Mouse (Mus musculus) stomach, embryonic 15.5 days (tissue): ENCODE data around the gene Lyg1. TPM values are rescaled to one million over a fixed set of nuclear protein-coding genes. Genes with fewer than 3 reads are reported as not detected.
A peak's percentile ranks its signal among the peaks of the same experiment; 100 is the strongest.

Experiments
- ATAC-seq: fragments of 200-750 bp; cut with Nextera tagmentation; 2 replicates; pipeline ENCODE4 v1.8.0; 2017; ENCODE audit warnings: low read depth, moderate number of reproducible peaks, moderate TSS enrichment; ENCODE audit not compliant: insufficient read depth, low FRiP score
- H3K27ac ChIP-seq: fragments of 300-500 bp; sonication (generic); 2 replicates; pipeline ENCODE4 v1.5.1; 2015; ENCODE audit warnings: mild to moderate bottlenecking, inconsistent platforms
- H3K27me3 ChIP-seq: fragments of 300-500 bp; sonication (generic); replicated peaks from 2 replicates; pipeline ENCODE4 v1.6.1; 2015; ENCODE audit warnings: inconsistent platforms
- H3K36me3 ChIP-seq: fragments of 300-500 bp; sonication (generic); 2 replicates; pipeline ENCODE4 v1.6.1; 2015; ENCODE audit warnings: inconsistent platforms
- H3K4me1 ChIP-seq: fragments of 300-500 bp; sonication (generic); 2 replicates; pipeline ENCODE4 v1.6.1; 2015; ENCODE audit warnings: inconsistent platforms
- H3K4me2 ChIP-seq: fragments of 300-500 bp; sonication (generic); 2 replicates; pipeline ENCODE4 v1.6.1; 2015; ENCODE audit warnings: mild to moderate bottlenecking, inconsistent platforms
- H3K4me3 ChIP-seq: fragments of 300-500 bp; sonication (generic); replicated peaks from 2 replicates; pipeline ENCODE4 v1.5.1; 2015; ENCODE audit warnings: inconsistent platforms
- H3K9ac ChIP-seq: fragments of 300-500 bp; sonication (generic); 2 replicates; pipeline ENCODE4 v1.6.1; 2015; ENCODE audit warnings: inconsistent platforms
- H3K9me3 ChIP-seq: fragments of 300-500 bp; sonication (generic); 2 replicates; pipeline ENCODE4 v1.6.1; 2016; ENCODE audit warnings: inconsistent platforms
- WGBS: fragments of 180-500 bp; shearing (Covaris S2); methylation state at CpG from one replicate; pipeline ENCODE4 v1.1.7; 2015; 5-methylcytosine and 5-hydroxymethylcytosine counted together
- polyA plus RNA-seq: library from polyadenylated mRNA; unstranded; fragments of >200 nt; fragmentation: Nextera tagmentation; extraction: Ambion mirVana; gene quantifications from 2 replicates; pipeline ENCODE4 v1.2.1, GENCODE M21; 2015

Lyg1 gene
- polyA plus RNA-seq, 1 experiment from 2014 or later, result not detected

GRCm38 (mm10) chr1:37931806-37932205, 25.8 kb downstream of the Lyg1 start:
- ATAC-seq, result peak; percentile 78
- Histone ChIP-seq H3K9ac (no peak overlapping the region), H3K4me3 (no peak overlapping the region), H3K27ac (no peak overlapping the region), H3K4me2 (no peak overlapping the region), H3K27me3 (no peaks in the 10 kb centered on the region), H3K36me3 (no peaks in the 10 kb centered on the region), H3K9me3 (no peaks in the 10 kb centered on the region), H3K4me1 (no peaks in the 10 kb centered on the region)
- WGBS, result 11% methylated on average over 3 of the region's 3 CpGs

DNA sequence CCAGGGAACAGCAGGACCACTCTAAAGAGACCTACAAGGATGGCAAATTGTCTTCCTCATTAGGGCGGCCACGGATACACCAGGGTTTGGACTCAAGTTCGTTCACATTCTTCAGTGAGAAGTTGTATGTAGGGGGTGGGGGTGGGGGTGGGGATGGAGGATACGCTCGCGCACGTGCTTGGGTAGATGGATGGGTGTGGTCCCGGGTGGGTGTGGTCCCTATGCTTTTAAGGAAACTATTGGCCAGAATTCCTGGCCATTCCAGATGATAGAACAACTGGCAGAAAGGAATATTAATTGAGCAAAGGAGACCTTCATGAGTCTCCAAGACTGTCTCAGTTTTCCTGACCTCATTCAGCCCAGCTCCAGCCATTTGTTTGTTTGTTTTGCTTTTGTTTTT, 31.6 kb downstream of the Lyg1 start:
- no peaks in the 10 kb centered on the region for H3K27me3 ChIP-seq
- H3K4me3 ChIP-seq, result no peak overlapping the region
- H3K4me1 ChIP-seq, result no peaks in the 10 kb centered on the region
- no peak overlapping the region for H3K4me2 ChIP-seq
- H3K27ac ChIP-seq, result no peak overlapping the region
- H3K9ac ChIP-seq, result no peak overlapping the region
- ATAC-seq, result no peak
- no peaks in the 10 kb centered on the region for H3K9me3 ChIP-seq
- no peaks in the 10 kb centered on the region for H3K36me3 ChIP-seq
- 75% methylated on average over 8 of the region's 8 CpGs for WGBS

- Histone ChIP-seq H3K36me3 (no peaks in the 10 kb centered on the region), H3K4me1 (no peaks in the 10 kb centered on the region), H3K4me3 (no peak overlapping the region), H3K9ac (no peak overlapping the region), H3K27ac (no peak overlapping the region), H3K4me2 (no peak overlapping the region), H3K27me3 (no peaks in the 10 kb centered on the region), H3K9me3 (no peaks in the 10 kb centered on the region)
- no peak for ATAC-seq
- WGBS, result 59% methylated on average over 8 of the region's 8 CpGs
Observed at GRCm38 (mm10) chr1:37922536-37922935, 35.0 kb downstream of the Lyg1 start.

- no peak overlapping the region for H3K9ac ChIP-seq
- 58% methylated on average over 6 of the region's 6 CpGs for WGBS
- no peak overlapping the region for H3K27ac ChIP-seq
- no peaks in the 10 kb centered on the region for H3K36me3 ChIP-seq
- no peaks in the 10 kb centered on the region for H3K4me1 ChIP-seq
- H3K9me3 ChIP-seq, result no peaks in the 10 kb centered on the region
- no peaks in the 10 kb centered on the region for H3K27me3 ChIP-seq
- no peak overlapping the region for H3K4me2 ChIP-seq
- no peak for ATAC-seq
- H3K4me3 ChIP-seq, result no peak overlapping the region
Observed at GRCm38 (mm10) chr1:37918096-37918495, 39.5 kb downstream of the Lyg1 start.

- ATAC-seq, result no peak
- Histone ChIP-seq H3K9me3 (no peaks in the 10 kb centered on the region), H3K9ac (no peak overlapping the region), H3K27me3 (no peaks in the 10 kb centered on the region), H3K27ac (no peak overlapping the region), H3K4me2 (no peak overlapping the region), H3K4me1 (no peaks in the 10 kb centered on the region), H3K4me3 (no peak overlapping the region), H3K36me3 (no peaks in the 10 kb centered on the region)
- WGBS, result 64% methylated on average over 13 of the region's 13 CpGs
Observed at GRCm38 (mm10) chr1:37917666-37918065, 39.9 kb downstream of the Lyg1 start.

DNA sequence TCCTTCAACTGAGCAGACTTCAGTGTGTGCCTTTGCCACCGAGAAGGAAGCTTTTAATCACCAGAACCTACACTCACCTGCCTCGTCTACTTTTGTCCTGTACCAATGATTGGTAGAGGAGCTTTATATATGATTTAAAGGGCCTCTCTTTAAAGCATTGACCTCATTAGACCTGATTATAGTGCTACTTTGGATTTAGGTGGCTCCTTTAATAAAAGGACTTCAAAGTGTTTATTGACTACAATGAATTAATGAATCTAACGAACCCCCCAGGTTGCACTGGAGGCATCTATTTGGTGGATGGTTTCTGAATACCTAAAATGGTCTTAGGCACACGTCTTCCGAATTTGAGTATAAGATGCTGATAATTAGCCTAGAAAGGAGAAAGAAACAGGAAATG, 41.2 kb downstream of the Lyg1 start, which contains the start of gene Lyg2:
Lyg2 (minus strand) TSS at position 101 of the 400 bp plus-strand sequence.
- H3K27me3 ChIP-seq, result no peaks in the 10 kb centered on the region
- no peaks in the 10 kb centered on the region for H3K36me3 ChIP-seq
- no peak within 1 kb of the TSS for H3K4me3 ChIP-seq
- no peak within 1 kb of the TSS for H3K27ac ChIP-seq
- H3K9me3 ChIP-seq, result no peaks in the 10 kb centered on the region
- H3K4me1 ChIP-seq, result no peaks in the 10 kb centered on the region
- WGBS, result 70% methylated on average over 5 of the region's 5 CpGs
- H3K9ac ChIP-seq, result no peak within 1 kb of the TSS
- H3K4me2 ChIP-seq, result no peak within 1 kb of the TSS
- no peak for ATAC-seq

- no peaks in the 10 kb centered on the region for H3K4me1 ChIP-seq
- no peak overlapping the region for H3K27ac ChIP-seq
- no peak for ATAC-seq
- H3K27me3 ChIP-seq, result no peaks in the 10 kb centered on the region
- no peaks in the 10 kb centered on the region for H3K36me3 ChIP-seq
- H3K4me3 ChIP-seq, result no peak overlapping the region
- no peaks in the 10 kb centered on the region for H3K9me3 ChIP-seq
- no peak overlapping the region for H3K4me2 ChIP-seq
- no peak overlapping the region for H3K9ac ChIP-seq
- 76% methylated on average over 2 of the region's 2 CpGs for WGBS
Observed at GRCm38 (mm10) chr1:37912751-37913150, 44.8 kb downstream of the Lyg1 start.

DNA sequence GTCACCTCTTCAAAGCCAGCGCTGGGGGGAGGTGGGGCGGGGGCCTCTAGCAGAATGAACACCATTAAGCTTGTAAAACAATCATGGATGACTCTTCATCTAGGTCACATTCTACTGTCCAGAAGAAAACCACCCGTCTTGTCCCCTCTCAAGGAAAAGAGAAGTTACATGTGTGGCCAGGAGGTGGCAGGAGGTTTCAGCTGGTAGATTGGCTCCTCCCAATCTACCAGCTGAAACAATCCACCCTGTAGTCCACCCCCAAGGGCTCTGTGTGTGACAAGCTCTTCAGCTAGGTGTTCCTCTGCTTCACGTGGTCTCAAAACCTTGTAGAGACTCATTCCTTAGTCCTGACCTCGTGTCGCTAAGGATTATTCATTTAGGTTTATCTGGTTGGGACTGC, 54.4 kb downstream of the Lyg1 start:
- H3K4me3 ChIP-seq, result no peak overlapping the region
- H3K27ac ChIP-seq, result no peak overlapping the region
- no peak overlapping the region for H3K9ac ChIP-seq
- H3K9me3 ChIP-seq, result no peaks in the 10 kb centered on the region
- no peak overlapping the region for H3K4me2 ChIP-seq
- H3K4me1 ChIP-seq, result no peaks in the 10 kb centered on the region
- ATAC-seq, result no peak
- no peaks in the 10 kb centered on the region for H3K27me3 ChIP-seq
- WGBS, result 35% methylated on average over 6 of the region's 6 CpGs
- H3K36me3 ChIP-seq, result peaks cover 9% of the 10 kb centered on the region

DNA sequence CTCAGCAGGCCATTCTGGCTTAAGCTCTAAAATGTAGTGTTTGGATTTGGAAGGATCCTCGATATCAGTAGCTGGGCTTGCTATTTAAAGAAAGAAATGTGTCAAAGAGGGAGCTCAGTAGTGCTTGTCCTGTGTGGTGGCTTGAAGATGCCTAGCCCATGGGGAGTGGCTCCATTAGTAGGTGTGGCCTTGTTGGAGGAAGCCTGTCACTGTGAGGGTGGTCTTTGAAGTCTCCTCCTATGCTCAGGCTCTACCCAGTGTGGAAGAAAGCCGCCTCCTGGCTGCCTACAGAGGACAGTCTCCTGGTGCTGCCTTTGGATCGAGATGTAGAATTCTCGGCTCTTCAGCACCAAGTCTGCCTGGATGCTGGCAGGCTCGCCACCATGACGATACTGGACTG, 57.3 kb downstream of the Lyg1 start:
- WGBS, result 53% methylated on average over 6 of the region's 6 CpGs
- no peak overlapping the region for H3K9ac ChIP-seq
- no peak overlapping the region for H3K4me3 ChIP-seq
- H3K4me1 ChIP-seq, result no peaks in the 10 kb centered on the region
- no peak overlapping the region for H3K4me2 ChIP-seq
- ATAC-seq, result no peak
- H3K9me3 ChIP-seq, result no peaks in the 10 kb centered on the region
- H3K27me3 ChIP-seq, result no peaks in the 10 kb centered on the region
- H3K36me3 ChIP-seq, result peaks cover 23% of the 10 kb centered on the region
- H3K27ac ChIP-seq, result no peak overlapping the region

GRCm38 (mm10) chr1:37899816-37900215, 57.7 kb downstream of the Lyg1 start:
- H3K27ac ChIP-seq, result no peak overlapping the region
- H3K9me3 ChIP-seq, result no peaks in the 10 kb centered on the region
- no peak overlapping the region for H3K4me2 ChIP-seq
- no peaks in the 10 kb centered on the region for H3K27me3 ChIP-seq
- H3K9ac ChIP-seq, result no peak overlapping the region
- no peak overlapping the region for H3K4me3 ChIP-seq
- ATAC-seq, result no peak
- H3K4me1 ChIP-seq, result no peaks in the 10 kb centered on the region
- peaks cover 25% of the 10 kb centered on the region for H3K36me3 ChIP-seq
- 60% methylated on average over 4 of the region's 4 CpGs for whole genome bisulfite sequencing

Other genes starting within 250 kb of the Lyg1 start
- 13.3 and 15.0 TPM in 2 replicates for gene 2010300C02Rik, start 237.7 kb downstream of the Lyg1 start, polyA plus RNA-seq
- 4.2 and 4.8 TPM in 2 replicates for gene Tsga10, start 91.3 kb downstream of the Lyg1 start, polyA plus RNA-seq
- 8.1 and 10.2 TPM in 2 replicates for gene Lipt1, start 86.0 kb downstream of the Lyg1 start, polyA plus RNA-seq
- 28.5 and 29.5 TPM in 2 replicates for gene Mitd1, start 67.3 kb downstream of the Lyg1 start, polyA plus RNA-seq
- 227 and 243 TPM in 2 replicates for gene Mrpl30, start 67.3 kb downstream of the Lyg1 start, polyA plus RNA-seq
- not detected in 2 replicates for gene Lyg2, start 41.3 kb downstream of the Lyg1 start, polyA plus RNA-seq
- 128 and 132 TPM in 2 replicates for gene Txndc9, start 40.1 kb upstream of the Lyg1 start, polyA plus RNA-seq
- 32.5 and 33.1 TPM in 2 replicates for gene Eif5b, start 40.3 kb upstream of the Lyg1 start, polyA plus RNA-seq
- gene Rev1, start 172.0 kb upstream of the Lyg1 start, polyA plus RNA-seq, result 27.5 and 27.7 TPM in 2 replicates